Mouse (Mus musculus) MN1 (cell line): ENCODE results near the gene Tnfsf15.

ENCODE experiments used
- DNase-seq: peaks from one replicate; pipeline ENCODE4 v3.0.0-alpha.2; 2016; ENCODE audit warnings: low spot score

Gene Tnfsf15

DNA sequence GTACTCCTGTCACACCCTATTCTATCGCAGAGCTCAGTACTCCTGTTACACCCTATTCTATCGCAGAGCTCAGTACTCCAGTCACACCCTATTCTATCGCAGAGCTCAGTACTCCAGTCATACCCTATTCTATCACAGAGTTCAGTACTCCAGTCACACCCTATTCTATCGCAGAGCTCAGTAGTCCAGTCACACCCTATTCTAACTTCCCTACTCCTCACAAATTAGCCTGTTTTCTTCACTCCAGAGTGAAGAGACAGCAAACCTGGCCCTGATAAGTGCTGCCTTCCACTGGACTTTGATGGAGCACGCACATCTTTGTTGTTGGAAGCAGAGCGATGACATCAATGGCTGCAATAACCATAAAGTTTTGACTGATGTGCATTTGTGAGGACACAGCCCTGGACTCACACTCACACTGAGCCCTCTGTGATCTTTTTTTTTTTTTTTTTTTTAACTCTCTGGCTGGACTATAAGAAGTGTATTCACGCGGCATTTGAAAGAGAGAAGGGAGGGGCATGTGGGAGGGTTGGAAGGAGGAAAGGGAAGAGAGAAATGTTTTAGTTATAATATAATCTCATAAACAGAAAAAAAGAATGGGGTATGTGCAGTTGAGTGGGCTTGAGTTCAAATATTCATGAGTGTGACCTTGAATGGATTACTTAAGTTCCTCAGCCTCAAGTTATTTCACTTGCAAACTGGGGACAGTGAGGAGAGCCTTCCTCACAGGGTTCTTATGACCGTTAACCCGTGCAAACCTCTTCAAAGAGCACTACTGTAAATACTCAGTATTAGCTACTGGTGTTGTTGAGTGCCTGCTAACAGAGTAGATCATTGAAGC lies 60.3 kb downstream of the Tnfsf15 start:
- no peak for DNase-seq

GRCm38 (mm10) chr4:63683716-63684115 lies 61.2 kb downstream of the Tnfsf15 start:
- no peak for DNase-seq

DNA sequence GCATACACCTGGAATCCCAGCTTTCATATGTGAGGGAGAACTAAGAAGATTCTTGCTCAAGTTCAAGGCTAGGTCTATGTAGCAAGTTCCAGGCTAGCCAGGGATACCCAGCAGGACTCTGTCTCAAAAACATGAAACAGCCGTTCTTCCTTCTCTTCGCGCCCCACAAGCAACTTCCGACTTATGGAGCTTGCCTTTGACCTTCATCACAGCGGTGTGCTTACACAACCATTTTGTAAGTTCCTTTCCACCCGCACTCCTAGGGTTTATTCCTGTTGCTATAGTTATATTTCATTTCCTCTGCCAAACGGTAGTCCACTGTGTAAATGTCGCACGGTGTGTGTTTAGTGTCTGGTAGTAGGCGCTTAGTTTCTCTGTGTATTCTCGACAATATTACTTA lies 61.9 kb downstream of the Tnfsf15 start:
- DNase-seq: no peak

DNA sequence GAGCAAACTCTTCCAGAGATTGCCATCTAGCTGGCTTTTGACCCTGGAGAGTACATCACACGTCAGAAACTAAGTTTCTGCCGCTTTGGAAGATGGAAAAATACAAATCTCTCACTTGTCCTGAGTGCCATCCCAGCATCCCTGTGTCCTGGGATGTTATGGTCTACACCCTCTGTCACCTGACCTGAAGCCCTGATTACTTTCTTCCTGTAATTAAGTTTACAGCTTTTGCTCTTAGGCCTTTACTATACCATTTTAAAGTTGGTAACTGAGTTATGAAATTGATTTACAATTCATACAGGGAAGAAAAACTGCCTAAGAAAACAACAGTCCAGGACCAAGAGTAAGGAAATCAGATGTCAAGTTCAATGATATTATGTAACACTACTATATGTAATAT lies 62.5 kb downstream of the Tnfsf15 start:
- DNase-seq: no peak

- no peak for DNase-seq
Measured at GRCm38 (mm10) chr4:63681557-63681956, 63.4 kb downstream of the Tnfsf15 start.
